Mouse (Mus musculus) ES-E14 (cell line): ENCODE measurements at regions not wholly inside any gene's neighbourhood (a gene's known extent, or its start where the extent isn't known, plus 50 kb on each side); places are given as distances from the start of the nearest gene placed in this dataset.

Source experiments
- MAFK ChIP-seq: IDR thresholded peaks from 2 replicates; pipeline ENCODE4 v1.6.1; 2014; ENCODE audit warnings: mild to moderate bottlenecking, low read depth, low read length, inconsistent platforms; ENCODE audit not compliant: insufficient read depth
- ZC3H11A ChIP-seq: IDR thresholded peaks from 2 replicates; pipeline ENCODE4 v1.6.1; 2012; ENCODE audit warnings: low read depth, mild to moderate bottlenecking, inconsistent platforms, low read length, borderline replicate concordance
- ZNF384 ChIP-seq: IDR thresholded peaks from 2 replicates; pipeline ENCODE4 v1.6.1; 2012; ENCODE audit warnings: low read depth, low read length, inconsistent platforms

- TF ChIP-seq MAFK: no peak
- TF ChIP-seq ZNF384: no peak
- TF ChIP-seq ZC3H11A: no peak
Measured at GRCm38 (mm10) chr13:37104410-37105294, 54.6 kb upstream of the F13a1 start.
